Mouse (Mus musculus): ENCODE results near the gene Cacnb4.

Cacnb4 gene

DNA sequence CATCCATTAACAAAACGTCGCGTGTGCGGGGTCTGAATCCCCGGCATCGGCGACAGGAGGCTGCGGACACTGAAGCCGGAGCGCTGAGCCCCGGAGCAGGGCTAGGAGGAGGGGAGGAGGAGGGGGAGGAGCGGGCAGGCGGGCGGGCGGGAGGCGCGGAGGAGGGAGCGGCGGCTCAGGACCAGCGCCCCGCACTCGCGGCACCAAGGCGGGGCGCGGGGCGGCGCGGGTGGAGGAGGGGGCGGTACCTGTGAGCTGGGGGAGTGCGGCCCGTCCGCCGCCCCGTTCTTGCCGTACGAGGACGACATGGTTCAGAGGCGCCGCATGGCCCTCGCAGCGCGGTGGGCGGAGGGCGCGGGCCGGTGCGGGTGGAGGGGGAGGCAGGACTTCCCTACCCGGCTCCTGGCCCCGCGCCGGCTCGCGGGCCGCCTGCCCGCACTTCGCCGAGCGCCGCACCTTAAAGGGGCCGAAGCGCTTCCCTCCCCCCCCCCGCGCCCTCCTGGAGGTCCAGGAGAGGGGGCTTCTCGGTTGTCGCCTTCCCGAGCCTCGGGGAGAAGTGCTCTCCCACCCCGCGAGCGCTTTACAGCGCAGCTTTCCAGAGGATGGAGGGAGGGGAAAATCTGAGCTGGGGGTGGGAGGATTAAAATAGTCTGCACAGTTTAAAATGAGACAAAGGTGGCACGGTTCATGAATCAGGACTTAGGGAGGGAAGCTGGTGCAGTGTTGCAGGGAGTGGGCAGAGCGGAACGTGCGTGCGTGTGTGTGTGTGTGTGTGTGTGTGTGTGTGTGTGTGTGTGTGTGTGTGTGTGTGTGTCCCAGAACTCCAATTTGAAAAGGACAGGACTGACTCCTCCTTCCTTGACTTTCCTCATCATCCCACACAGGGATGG lies at the start of gene Cacnb4:
Gene Cacnb4, minus strand, starts transcription at position 809 of the 890 bp plus-strand sequence.
- in situ Hi-C loops (cut with MboI, MseI) = no loop called here

DNA sequence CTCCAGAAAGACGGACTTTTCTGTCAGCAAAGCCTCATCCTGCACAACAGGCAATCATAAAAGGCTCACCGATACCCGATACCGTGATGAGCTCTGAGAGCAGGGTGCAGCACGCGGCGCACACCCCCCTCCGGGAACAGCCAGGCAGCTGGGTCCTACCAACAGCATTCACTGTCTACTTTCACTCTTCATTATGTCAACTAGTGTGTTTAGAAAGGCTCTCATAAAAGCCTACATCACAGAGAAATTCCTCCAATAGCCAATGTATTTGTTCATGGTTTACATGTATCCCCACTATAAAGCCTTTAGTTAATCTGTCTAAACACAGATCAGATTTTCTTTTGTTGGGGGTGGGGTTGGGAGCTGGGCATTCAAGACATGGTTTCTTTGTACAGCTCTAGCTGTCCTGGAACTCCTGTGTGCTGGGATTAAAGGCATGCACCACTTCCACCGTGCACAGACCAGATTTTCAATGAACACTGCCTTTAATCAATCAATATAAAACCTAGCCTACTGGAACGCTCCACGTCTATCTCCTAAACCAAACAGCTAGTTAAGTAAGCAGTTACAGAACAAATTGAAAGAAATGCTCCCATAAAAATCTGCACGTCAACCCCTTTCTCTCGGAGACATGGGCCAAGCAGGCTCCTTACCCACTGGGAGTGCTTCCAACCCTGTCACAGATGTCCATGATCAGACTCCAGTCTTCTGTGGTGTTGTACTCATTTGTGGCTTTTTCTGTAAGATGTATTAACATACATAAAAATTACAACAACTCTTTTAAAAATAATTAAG lies 43.8 kb upstream of the Cacnb4 start:
- in situ Hi-C loops (cut with MboI, MseI) = no loop called here

DNA sequence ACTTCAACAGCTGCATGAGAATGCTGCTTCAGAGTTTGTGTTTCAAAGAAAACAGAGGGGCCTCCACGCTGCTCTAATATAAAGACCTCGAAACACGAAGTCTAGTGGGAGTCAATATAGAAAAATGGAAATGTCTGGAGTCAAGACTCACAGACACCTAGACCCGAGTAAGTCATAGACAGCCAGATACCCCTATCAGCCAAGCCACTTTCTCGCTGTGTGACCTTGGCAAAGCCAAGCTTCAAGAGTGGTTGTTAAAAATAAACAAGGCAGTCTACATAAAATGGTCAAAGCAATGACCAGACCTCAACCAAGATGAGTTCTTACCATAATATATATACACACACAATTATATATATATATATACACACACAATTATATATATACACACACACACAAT lies 40.4 kb upstream of the Cacnb4 start:
- in situ Hi-C loops (cut with MboI, MseI) = no loop called here

DNA sequence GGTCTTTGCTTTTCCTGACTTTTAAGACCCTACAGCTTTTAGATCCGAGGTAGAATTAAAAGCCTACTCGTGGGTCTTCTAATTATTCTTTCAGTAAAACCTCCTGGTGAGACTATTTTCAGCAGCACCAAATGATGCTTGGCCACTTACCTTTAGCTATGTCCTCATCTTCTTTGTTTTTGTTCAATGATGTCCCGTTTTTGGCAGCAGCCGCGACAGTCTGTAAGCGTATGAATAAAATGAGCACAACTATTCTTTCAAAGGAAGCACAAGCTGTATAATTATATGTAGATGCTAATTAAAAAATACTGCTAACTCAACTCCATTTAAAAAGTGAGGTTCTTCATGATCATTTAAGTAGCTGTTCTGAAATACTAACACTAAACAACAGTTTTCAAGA lies 38.9 kb upstream of the Cacnb4 start:
- in situ Hi-C loops (cut with MboI, MseI) = no loop called here

DNA sequence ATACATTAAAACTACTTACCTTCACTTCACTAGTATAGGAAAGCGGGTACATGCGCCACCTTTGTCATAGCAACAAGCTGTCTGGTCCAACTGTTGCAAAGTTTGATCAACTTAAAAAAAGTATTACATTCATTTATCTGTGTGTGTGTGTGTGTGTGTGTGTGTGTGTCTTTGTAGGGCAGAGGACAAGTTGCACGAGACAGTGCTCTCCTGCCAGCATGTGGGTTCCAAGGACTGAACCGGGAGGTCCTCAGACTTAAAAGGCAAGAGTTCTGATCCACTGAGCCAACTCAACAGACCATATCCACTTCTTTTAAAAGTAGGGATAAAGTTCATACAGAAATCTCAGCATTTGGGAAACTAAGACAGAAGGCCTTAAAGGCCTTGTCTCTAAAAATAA lies 37.5 kb upstream of the Cacnb4 start:
- in situ Hi-C loops (cut with MboI, MseI) = no loop called here

DNA sequence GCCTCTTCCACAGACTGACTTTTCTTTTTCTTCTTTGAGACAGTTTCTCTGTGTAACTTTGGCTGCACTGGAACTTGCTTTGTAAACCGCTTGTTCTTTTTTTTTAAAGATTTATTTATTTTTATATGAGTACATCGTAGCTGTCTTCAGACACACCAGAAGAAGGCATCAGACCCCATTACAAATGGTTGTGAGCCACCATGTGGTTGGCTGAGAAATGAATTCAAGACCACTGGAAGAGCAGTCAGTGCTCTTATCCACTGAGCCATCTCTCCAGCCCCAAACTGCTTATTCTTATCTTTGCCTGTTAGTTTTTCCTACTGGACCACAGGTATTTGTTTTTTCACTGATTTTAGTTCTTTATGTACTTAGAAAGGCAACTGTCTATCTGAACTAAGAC lies 34.2 kb upstream of the Cacnb4 start:
- in situ Hi-C loops (cut with MboI, MseI) = no loop called here

DNA sequence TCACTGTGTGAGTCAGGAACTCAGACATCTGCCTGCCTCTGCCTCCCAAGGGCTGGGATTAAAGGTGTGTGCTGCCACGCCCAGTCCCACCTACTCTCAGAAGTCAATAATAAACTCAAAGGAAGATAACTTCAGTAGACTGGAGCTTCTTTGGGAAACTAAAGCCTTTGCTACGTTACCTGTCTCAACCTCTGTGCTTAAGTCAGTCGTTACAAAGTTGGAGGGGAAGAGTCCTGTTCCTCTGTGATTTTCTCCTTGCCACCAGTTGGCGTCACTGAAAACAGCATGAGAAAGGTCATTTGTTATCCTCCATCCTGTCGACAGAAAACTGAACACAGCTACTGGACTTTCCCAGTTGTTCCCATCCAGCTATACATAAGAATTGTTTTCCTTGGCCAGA lies 32.8 kb upstream of the Cacnb4 start:
- in situ Hi-C loops (cut with MboI, MseI) = no loop called here

DNA sequence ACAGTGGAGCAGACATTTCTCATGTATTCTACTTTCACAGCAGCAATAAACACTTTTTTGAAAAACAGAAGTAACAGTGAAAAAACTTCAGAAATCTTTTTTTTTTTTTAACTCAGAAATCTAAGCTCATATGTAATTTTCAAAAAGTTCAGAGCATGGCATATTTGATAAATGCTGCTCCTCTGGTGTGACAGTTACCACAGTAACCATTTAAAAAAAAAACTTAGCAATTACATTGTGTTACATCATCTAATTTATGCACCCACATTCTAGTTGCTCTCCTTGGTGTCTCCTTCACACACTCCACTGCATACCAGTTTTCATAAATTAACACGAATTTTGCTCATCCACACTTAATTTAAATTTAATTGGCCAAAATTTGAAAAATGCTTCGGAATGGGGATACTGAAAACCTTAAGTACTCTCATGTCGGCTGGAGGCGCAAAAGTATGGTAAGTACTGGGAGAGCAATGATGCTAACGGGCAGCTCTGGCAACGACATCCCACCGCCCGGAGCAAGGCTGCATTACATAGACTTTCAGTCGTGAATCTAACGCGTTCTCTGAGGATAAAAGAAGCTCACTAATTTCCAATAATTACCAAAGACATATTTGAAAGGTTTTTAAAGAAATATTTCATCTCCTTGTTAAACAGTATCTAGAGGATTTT lies 24.9 kb upstream of the Cacnb4 start:
- in situ Hi-C loops (cut with MboI, MseI) = no loop called here

DNA sequence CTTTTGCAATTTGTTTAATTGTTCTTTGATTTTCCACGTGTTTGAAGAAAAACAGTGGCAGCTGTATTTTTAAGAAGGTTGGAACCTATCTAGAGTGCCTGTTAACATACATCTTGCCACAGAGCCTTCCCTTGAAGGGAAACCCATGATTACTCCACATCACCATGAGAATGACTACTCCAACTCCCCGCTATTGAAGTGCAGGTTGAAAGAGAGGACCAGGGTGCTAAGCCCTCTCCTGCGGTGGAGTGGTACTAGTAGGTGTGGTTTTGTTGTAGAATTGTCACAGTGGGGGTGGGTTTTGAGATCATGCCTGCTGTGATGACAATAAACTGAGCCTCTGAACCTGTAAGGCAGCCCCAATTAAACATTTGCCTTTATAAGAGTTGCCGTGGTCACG lies 23.7 kb upstream of the Cacnb4 start:
- in situ Hi-C loops (cut with MboI, MseI) = no loop called here

DNA sequence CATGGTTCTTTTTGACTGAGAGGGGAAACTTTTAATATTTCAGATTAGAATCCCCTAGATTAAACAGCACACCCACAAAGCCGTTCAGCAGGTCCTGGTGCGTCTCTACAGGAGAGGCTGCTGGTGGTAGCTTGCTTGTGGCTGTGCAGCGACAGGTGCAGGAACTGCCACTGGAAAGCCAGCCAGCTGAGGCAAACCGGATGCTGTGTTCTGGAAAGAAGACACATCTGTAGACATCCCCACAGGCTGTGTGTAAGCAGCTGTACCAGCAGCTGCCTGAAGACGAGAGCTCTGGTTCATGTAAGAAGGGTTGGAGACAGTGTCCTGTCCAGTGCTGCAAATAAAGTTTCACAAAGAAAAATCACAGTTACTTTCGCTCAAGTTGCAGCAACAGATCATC lies 18.0 kb upstream of the Cacnb4 start:
- in situ Hi-C loops (cut with MboI, MseI) = no loop called here

DNA sequence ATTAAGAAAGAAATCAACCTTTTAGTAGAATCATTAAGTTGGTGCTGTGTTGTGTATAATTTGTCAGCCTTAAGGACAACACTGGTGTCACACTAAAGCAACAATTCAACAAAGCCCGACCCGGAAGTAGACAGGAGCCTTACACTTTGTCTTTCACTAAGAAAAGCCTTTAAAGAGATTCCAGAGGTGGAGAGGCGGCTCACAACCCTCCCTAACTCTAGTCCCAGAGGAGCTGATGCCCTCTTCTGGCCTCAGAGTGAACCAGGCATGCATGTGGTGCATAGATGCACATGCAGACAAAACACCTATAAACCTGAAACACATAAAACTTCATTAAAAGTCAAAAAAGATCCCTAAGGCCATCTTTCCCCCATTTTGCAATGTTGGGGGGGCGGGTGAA lies 15.1 kb upstream of the Cacnb4 start:
- in situ Hi-C loops (cut with MboI, MseI) = no loop called here

DNA sequence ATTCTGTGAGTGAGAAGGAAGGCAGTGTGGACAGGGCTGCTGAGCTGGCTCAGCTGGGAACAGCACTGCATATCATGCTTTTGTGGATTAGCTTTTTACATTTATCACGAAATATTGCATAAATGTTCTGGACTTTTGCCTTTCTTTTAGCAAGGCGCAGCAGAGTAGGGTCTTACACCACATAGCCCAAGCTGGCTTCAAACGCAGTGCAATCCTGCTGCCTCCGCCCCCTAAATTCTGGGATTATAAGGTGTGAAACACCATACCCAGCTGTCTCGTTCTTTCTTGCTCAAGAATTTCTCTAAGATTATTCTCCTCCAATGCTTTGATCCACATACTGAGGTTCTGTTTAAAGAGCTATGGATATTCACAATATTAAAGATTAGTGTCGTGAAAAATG lies 10.0 kb upstream of the Cacnb4 start:
- in situ Hi-C loops (cut with MboI, MseI) = no loop called here

DNA sequence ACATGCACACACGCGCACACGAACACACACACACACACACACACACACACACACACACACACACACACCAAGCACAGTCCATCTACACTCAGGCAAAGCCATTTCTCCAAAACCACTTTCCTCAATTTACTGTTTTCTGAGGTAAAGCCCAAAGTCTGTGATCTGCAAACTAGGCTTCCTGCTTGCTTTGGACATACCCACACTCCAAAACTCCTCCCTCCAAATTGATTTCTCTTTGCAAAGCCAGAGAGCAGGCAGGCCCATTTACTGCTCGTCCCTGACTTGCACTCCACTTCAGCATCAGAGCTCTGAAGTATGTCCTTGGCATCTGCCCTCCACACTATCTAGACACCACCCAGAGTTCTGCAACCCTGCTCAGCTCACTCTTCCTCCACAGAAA lies 958 bp upstream of the Cacnb4 start:
- in situ Hi-C loops (cut with MboI, MseI) = no loop called here

DNA sequence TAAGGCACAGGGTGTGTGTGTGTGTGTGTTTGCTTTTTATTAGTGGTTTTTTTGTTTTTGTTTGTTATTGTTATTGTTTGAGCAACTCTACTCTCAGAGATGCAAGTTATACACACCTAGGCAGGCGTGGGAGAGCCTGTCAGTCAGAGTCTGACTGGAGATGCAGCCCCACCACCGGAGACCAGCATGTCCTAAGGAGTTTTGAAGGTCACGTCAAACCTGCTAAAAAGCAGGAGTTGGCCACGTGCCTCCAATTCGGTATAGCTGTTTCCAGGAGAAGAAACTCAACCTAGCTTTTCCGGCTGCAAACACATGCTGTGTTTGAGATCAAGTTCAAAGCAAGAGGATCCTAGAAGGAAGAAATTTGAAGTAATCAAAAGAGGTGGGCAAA lies 277 bp upstream of the Cacnb4 start:
- in situ Hi-C loops (cut with MboI, MseI) = no loop called here

DNA sequence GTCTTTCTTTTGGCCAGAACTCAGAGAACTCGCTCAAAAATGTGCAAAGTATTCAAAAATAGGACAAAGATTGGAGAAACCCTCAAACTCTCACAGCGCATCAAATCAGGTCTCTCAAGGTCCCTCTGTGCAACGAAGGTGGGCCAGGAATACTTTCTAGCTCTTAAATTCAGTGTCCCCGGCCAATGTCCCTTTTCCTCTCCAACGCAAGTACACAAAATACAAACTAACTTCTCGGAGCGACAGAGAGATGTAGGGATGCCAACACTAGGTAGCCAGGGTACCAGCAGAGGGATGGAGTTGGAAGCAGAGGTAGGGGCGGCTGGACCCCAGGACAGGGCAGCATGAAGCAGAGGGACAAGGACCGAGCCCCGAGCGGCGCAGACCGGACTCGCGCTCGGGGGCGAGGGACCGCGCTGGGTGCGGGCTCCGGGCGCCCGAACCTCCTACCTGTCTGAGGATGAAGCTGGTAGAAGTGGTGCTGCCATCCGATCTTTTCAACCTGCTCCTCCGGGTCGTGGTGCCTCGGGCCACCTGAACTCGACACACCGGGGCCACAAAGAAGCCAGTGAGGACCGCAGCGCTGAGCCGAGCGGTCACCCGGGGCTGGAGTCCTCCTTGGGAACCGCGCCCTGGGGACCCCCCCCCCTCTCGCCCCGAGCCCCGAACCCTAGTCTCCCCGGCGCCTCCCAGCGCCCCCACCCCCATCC lies 1.2 kb downstream of the Cacnb4 start:
- in situ Hi-C loops (cut with MboI, MseI) = no loop called here

DNA sequence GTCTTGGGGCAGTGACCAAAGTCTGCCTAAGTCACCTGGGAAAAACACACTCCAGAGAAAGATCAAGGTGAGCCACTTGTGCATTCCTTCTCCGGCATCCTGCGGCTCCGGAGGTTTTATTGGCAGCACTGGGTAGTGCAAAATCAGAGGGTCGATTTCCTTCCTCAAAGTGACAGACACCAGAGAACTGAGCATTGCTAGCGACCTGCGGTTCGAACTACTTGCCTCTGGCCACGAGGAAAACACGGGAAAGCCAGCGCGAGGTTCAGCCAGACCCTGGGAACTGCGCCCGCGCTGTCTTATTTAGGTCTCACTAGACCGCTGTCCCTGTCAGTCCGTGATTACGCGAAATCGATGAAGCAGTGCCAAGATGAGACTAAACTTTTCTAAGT lies 1.7 kb downstream of the Cacnb4 start:
- in situ Hi-C loops (cut with MboI, MseI) = no loop called here

DNA sequence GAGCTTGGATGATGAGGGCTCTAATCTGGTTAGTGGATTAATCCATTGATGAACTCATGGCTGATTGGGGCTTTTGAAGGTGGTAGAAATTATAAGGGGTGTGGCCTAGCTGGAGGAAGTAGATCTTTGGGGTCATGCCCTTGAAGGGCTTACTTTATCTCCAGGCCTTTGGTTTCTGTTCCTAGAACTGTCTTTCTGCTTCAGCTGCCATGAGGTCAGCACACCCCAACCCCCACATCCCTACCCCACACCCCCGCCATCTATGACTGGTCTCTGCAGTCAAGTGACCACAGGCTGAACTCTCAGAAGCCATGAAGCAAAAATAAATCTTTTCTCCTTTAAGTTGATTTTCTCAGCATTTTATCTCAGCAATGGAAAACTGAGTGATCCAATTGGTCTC lies 3.5 kb downstream of the Cacnb4 start:
- in situ Hi-C loops (cut with MboI, MseI) = no loop called here

DNA sequence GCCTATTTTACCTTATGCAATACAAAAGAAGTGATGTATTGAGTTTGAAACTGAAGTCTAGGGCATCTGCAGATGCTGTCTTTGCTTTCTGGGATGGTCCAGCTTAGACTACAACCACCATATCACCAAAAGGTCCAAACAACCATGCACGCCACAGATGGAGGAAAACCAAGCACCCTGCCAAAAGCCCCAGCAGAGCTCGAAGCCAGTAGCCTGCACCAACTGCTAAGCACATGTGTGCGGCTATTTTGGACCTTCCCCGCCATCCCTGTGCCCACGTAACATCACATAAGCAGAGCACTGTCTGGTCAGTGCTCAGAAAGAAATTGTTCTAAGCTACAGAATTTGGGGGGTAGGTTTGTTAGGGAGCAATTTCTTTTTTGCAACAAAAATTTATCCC lies 5.9 kb downstream of the Cacnb4 start:
- in situ Hi-C loops (cut with MboI, MseI) = no loop called here

DNA sequence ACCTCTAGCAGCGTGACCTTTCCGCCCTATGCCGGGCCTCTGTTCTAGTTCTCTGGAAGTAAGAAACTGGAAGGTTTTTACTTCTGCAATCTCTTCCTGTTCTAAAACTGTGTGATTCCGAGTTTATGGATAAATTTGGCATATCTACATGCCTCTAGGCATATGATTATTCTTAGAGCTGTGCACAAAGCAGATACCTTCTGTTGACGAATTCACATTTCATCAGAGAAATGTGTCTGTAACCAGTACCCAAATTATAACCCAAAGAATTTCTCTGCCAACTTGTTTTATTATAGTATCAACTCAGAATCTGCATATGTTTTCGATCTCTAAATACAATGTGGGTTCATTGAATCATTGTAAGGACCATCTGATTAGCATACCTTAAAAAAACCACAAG lies 8.2 kb downstream of the Cacnb4 start:
- in situ Hi-C loops (cut with MboI, MseI) = no loop called here

DNA sequence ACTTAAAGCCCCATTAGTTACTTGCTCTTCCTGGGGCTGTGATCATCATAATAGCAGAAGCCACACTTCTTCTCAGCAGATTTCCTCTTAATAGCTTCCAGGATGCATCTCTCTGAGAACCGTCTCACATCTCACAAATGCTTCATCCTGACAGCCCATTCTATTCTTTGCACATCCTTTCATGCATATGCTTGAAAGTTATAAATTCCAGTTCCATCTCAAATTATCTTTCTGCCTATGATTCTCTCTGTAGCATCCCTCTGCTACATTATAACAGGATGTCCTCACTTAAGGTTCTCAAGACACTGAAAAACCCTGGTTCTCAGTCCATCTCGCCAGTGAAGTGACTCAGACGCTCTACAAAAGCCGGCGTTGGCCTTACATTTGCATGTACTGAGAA lies 19.9 kb downstream of the Cacnb4 start:
- in situ Hi-C loops (cut with MboI, MseI) = no loop called here

DNA sequence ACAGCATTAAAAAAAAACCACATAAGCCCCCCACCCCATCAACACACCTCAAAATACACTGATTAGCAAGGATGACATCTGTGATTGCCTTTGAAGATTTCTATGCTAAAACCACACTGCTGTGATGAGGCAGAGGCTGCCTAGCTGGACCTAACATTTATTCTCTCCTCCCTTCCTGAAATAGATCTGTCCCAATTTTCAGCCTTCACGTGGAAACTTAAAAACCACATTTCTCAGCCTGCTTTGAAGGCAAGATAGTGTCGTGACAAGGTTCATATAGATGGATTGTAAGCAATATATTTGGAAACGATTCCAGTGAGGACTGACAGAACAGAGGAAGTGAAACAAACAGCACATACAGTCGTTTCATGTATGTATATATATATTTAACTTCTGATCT lies 22.1 kb downstream of the Cacnb4 start:
- in situ Hi-C loops (cut with MboI, MseI) = no loop called here

DNA sequence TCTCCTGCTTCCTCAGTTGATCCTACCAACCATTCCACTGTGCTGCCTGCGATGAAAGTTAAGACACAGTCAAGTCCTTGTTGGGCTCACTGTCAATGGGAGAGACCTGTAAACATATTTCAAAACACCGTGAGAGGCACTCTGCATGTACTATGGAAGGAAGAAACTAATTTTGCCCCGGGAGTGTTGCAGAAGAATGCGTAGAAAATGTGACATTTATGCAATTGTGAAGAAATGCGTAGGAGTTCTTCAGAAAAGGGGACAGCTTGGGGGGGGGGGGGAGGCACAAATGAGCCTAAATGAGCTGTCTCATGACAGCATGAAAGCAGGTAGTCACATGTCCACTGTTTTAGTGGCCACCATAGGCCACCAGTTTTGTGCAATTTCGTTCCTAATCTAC lies 25.1 kb downstream of the Cacnb4 start:
- in situ Hi-C loops (cut with MboI, MseI) = no loop called here
